In the genomic region with DNA sequence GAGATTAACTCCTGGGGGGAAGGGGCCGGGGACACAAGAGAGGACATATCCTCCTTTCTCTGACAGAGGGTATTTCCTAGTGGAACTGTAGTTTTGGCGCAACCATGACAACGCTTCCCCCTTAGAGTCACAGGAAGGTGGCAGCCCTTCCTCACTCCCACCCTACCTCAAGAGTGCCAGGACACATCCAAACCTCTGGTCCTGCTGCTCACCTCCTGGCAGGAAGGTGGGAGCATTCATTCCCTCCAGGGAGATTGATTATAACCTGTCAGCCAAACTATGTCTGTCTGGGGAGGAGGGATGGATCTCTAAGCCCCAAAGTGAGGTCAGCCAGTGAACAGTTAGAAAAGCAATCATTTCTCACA, we compare ENCODE assay signal across 8 mouse cellular contexts. TPM values are rescaled to one million over a fixed set of nuclear protein-coding genes. Genes with fewer than 3 reads are reported as not detected.
DNase-seq lines count a peak whose midpoint lies in the region; ATAC-seq and TF ChIP-seq lines count a peak whose summit lies in the region.

No protein-coding gene starts in this region.

- no peak overlapping the region for H3ac ChIP-seq in myocyte (ENCODE audit: control insufficient read depth, insufficient read length)

- H3K9ac ChIP-seq in heart, postnatal 0 days (replicated peaks; ENCODE audit: low read depth, low read length), result peak overlapping the region; percentile 70

- H3K27me3 ChIP-seq in cerebellum, adult 2 months (ENCODE audit: control insufficient read depth, insufficient read depth, low read length), result no peaks in the 10 kb centered on the region
- no peaks in the 10 kb centered on the region for H3K27me3 ChIP-seq in heart, postnatal 0 days (ENCODE audit: control insufficient read depth, insufficient read depth, low read length)
- H3K27me3 ChIP-seq in myocyte (ENCODE audit: control insufficient read depth, insufficient read depth, insufficient read length), result no peaks in the 10 kb centered on the region

- no peak for TF ChIP-seq EP300 in heart, postnatal 0 days (IDR thresholded peaks at IDR 0.05; ENCODE audit: low read depth)

- no peak for TF ChIP-seq CTCF in cerebellum, adult 2 months (IDR thresholded peaks at IDR 0.05; ENCODE audit: borderline replicate concordance, insufficient read depth, low read depth, low read length)
- no peak for TF ChIP-seq CTCF in heart, postnatal 0 days (IDR thresholded peaks at IDR 0.05; ENCODE audit: low read depth)

- no peak for TF ChIP-seq POLR2A in cerebellum, adult 2 months (IDR thresholded peaks at IDR 0.05; ENCODE audit: borderline replicate concordance, insufficient read depth, low read length)
- no peak for TF ChIP-seq POLR2A in myocyte (IDR thresholded peaks at IDR 0.05; ENCODE audit: insufficient read length, low read depth)

- no peaks in the 10 kb centered on the region for H3K36me3 ChIP-seq in heart, postnatal 0 days (replicated peaks; ENCODE audit: control insufficient read depth, insufficient read depth, low read length)
- H3K36me3 ChIP-seq in myocyte (ENCODE audit: control insufficient read depth, insufficient read depth), result peaks cover 13% of the 10 kb centered on the region

- DNase-seq in cerebellum, adult 2 months, result peak in 1 of 2 experiments; percentile 35
- DNase-seq in cerebellum, postnatal 36 days, result no peak
- DNase-seq in ZHBTc4 (ENCODE audit: low read depth, low spot score), result peak; percentile 33
- no peak for DNase-seq in heart, postnatal 0 days (ENCODE audit: low spot score)
- peak; percentile 66 to 85 for DNase-seq in kidney, postnatal 25 days
- no peak for DNase-seq in right cerebral cortex, postnatal 14 days
- no peak for DNase-seq in adipocyte (ENCODE audit: low spot score)

- peaks cover 25% of the 10 kb centered on the region for H3K79me2 ChIP-seq in myocyte (ENCODE audit: control insufficient read depth, insufficient read depth)

- H3K9me3 ChIP-seq in heart, postnatal 0 days (replicated peaks; ENCODE audit: control insufficient read depth, low read length), result no peaks in the 10 kb centered on the region

- H3K4me1 ChIP-seq in cerebellum, adult 2 months (ENCODE audit: control insufficient read depth, insufficient read depth, low read length), result peaks cover 6% of the 10 kb centered on the region; the same call in 1 of the 2 replicates
- H3K4me1 ChIP-seq in heart, postnatal 0 days (ENCODE audit: control insufficient read depth, insufficient read depth), result peaks cover 13% of the 10 kb centered on the region; the same call in 1 of the 2 replicates

- peak overlapping the region; percentile 98 for H3K27ac ChIP-seq in cerebellum, adult 2 months (ENCODE audit: insufficient read depth, low read length)
- H3K27ac ChIP-seq in heart, postnatal 0 days (ENCODE audit: low read depth), result peak overlapping the region; percentile 99

- H3K4me3 ChIP-seq in cerebellum, adult 2 months (replicated peaks; ENCODE audit: insufficient read depth, low read depth, low read length), result peak overlapping the region; percentile 96
- H3K4me3 ChIP-seq in heart, postnatal 0 days (ENCODE audit: low read depth, low read length), result peak overlapping the region; percentile 71
- peak overlapping the region; percentile 95 for H3K4me3 ChIP-seq in myocyte

- no peak for ATAC-seq in heart, postnatal 0 days (ENCODE audit: insufficient read depth, low read depth)

- peak overlapping the region; percentile 73 for H3K4me2 ChIP-seq in heart, postnatal 0 days (ENCODE audit: low read depth, low read length)
- H3K4me2 ChIP-seq in myocyte (ENCODE audit: low read depth), result peak overlapping the region; percentile 94

- WGBS in cerebellum, adult 2 months, result 88% methylated on average over 3 of the region's 3 CpGs
- 55% methylated on average over 3 of the region's 3 CpGs for WGBS in heart, postnatal 0 days

TF ChIP-seq in myocyte, 11 proteins besides CTCF, POLR2A, EP300 and RAD21:
- TF ChIP-seq SRF (IDR thresholded peaks at IDR 0.05; ENCODE audit: control insufficient read depth, insufficient read length, low read depth) (no peak), CEBPB (IDR thresholded peaks at IDR 0.05; ENCODE audit: insufficient read depth, poor library complexity, severe bottlenecking) (no peak)
TF ChIP-seq in myocyte: peak in this region for 0.

RNA-seq across cellular contexts. Expression of a gene that starts 2.4 kb away (rescaled TPM):
- 44.3 and 49.0 TPM in 2 replicates for polyA plus RNA-seq in cerebellum, adult 2 months (2012; rRNA removed)
- 11.8 and 17.0 TPM in 2 replicates for total RNA-seq in heart, postnatal 0 days (2014; rRNA removed; ENCODE audit: low replicate concordance)
- polyA plus RNA-seq in heart, postnatal 0 days (2015; fragmentation: Nextera tagmentation; extraction: Ambion mirVana), result 19.5 and 19.7 TPM in 2 replicates
- polyA plus RNA-seq in myocyte (2012; fragmentation: generic; extraction: Trizol), result 120 TPM

Comparison
In these comparisons a context has a peak if more than half of its experiments do, and no peak if none do; other contexts are left out.
1. DNase-seq: peak in ZHBTc4 (single experiment) and kidney, postnatal 25 days (2 of 2); none in cerebellum, postnatal 36 days (0 of 2), heart, postnatal 0 days (single experiment), right cerebral cortex, postnatal 14 days (single experiment) and adipocyte (single experiment).
2. Peak in every context shown above with its lines, with median percentiles within 50 percentile points of each other: H3K4me3 ChIP-seq.